Mouse (Mus musculus) heart, adult 2 months (tissue): ENCODE measurements at regions not wholly inside any gene's neighbourhood (a gene's known extent, or its start where the extent isn't known, plus 50 kb on each side); places are given as distances from the start of the nearest gene placed in this dataset.

Experiments used
- CTCF ChIP-seq: fragments of 200-600 bp; IDR thresholded peaks from 2 replicates; pipeline ENCODE4 v1.8.1; 2022; ENCODE audit warnings: antibody characterized with exemption, mild to moderate bottlenecking, moderate library complexity
- POLR2A ChIP-seq: fragments of 200-500 bp; IDR thresholded peaks from 2 replicates; pipeline ENCODE4 v1.6.1; 2011; ENCODE audit warnings: mild to moderate bottlenecking, low read depth, low read length, control low read depth; ENCODE audit not compliant: insufficient read depth

DNA sequence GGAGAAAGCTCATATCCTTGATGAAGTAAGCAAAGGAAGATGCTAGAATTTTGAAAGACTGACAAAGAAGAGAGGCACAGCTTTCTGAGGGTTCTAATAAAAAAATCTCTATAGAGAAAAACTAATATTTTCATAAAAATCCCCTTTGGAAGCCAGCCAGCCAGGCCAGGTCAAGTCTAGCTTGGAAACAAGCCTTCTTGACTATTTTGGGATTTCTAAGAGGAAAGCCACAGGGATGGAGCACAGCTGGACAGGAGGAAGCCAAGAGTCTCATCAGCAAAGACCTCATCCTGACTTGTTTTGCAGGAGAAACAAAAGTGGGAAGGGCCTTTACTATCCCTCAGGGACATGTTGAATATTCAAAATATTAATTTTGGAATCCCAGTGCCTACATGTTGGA lies 81.6 kb upstream of the Mroh9 start:
- no peak for TF ChIP-seq CTCF
- TF ChIP-seq POLR2A, result no peak
